Mouse (Mus musculus) olfactory bulb, adult 2 months (tissue): ENCODE measurements at regions not wholly inside any gene's neighbourhood (a gene's known extent, or its start where the extent isn't known, plus 50 kb on each side); places are given as distances from the start of the nearest gene placed in this dataset.

Source experiments
- CTCF ChIP-seq: fragments of 200-500 bp; IDR thresholded peaks from 2 replicates; pipeline ENCODE4 v1.5.1; 2012; ENCODE audit warnings: low read depth, mild to moderate bottlenecking, low read length, moderate library complexity; ENCODE audit not compliant: insufficient read depth
- POLR2A ChIP-seq: fragments of 200-500 bp; IDR thresholded peaks from 2 replicates; pipeline ENCODE4 v1.6.1; 2012; ENCODE audit warnings: mild to moderate bottlenecking, low read depth, low read length, moderate library complexity; ENCODE audit not compliant: insufficient read depth

DNA sequence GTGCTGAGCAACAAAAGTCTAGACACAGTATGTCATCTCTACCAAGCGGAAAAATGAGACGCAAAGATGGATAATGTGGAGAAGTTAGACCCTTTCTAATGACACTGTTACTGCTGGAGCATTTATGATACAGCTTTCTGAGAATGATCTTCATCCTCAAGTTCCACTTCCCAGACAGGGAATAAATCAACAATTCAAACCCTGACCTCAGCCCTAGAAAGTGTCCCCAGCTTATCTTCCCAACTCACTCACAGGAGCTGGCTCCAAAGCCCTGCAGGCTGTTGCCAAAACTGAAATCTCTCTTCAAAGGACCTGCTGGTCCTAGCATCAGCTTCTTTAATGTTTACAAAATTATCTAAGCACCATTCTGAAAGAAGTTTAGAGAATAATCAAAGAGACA lies 85.9 kb upstream of the Lmcd1 start:
- TF ChIP-seq POLR2A (no peak), CTCF (no peak)
